Mouse (Mus musculus): ENCODE measurements around the gene Prdm5. TPM values are rescaled to one million over a fixed set of nuclear protein-coding genes. Genes with fewer than 3 reads are reported as not detected.

Prdm5 gene
- polyA plus RNA-seq (2014; fragmentation: Nextera tagmentation; extraction: Ambion mirVana), result 4.4 and 6.7 TPM in 2 replicates

- Histone ChIP-seq H3K9me3 (ENCODE audit: control insufficient read depth, low read length) (no peaks in the 10 kb centered on the region), H3K4me3 (ENCODE audit: low read depth, low read length) (peak within 1 kb of the TSS; percentile 51), H3K4me2 (ENCODE audit: low read depth, low read length) (peak within 1 kb of the TSS; percentile 74), H3K9ac (replicated peaks; ENCODE audit: low read depth, low read length) (peak within 1 kb of the TSS; percentile 70), H3K36me3 (ENCODE audit: control insufficient read depth, insufficient read depth, low read length) (no peaks in the 10 kb centered on the region), H3K4me1 (ENCODE audit: control insufficient read depth, insufficient read depth, low read length) (0 out of 2 replicates have a peak, but pooled peaks cover 3% of the 10 kb centered on the region), H3K27me3 (ENCODE audit: control insufficient read depth, insufficient read depth, low read length) (no peaks in the 10 kb centered on the region), H3K27ac (ENCODE audit: low read depth, low read length) (peak within 1 kb of the TSS; percentile 52; the same call in 1 of the 2 replicates)
- WGBS, result 4% methylated on average over 55 of the region's 56 CpGs
- ATAC-seq (ENCODE audit: low read depth), result peak; percentile 93
Measured at GRCm38 (mm10) chr6:65778861-65779688, at the start of gene Prdm5. Prdm5 (plus strand) TSS chr6:65778988.

- H3K9ac ChIP-seq (replicated peaks; ENCODE audit: low read depth, low read length), result no peak overlapping the region
- 29% methylated on average over 7 of the region's 8 CpGs for WGBS
- H3K4me1 ChIP-seq (ENCODE audit: control insufficient read depth, insufficient read depth, low read length), result no peaks in the 10 kb centered on the region
- no peaks in the 10 kb centered on the region for H3K36me3 ChIP-seq (ENCODE audit: control insufficient read depth, insufficient read depth, low read length)
- H3K9me3 ChIP-seq (ENCODE audit: control insufficient read depth, low read length), result no peaks in the 10 kb centered on the region
- no peaks in the 10 kb centered on the region for H3K27me3 ChIP-seq (ENCODE audit: control insufficient read depth, insufficient read depth, low read length)
- no peak overlapping the region for H3K4me3 ChIP-seq (ENCODE audit: low read depth, low read length)
- H3K27ac ChIP-seq (ENCODE audit: low read depth, low read length), result no peak overlapping the region
- H3K4me2 ChIP-seq (ENCODE audit: low read depth, low read length), result no peak overlapping the region
- ATAC-seq (ENCODE audit: low read depth), result no peak
Measured at GRCm38 (mm10) chr6:65739442-65739841, 39.3 kb upstream of the Prdm5 start.

GRCm38 (mm10) chr6:65743144-65743870 lies 35.5 kb upstream of the Prdm5 start:
- ATAC-seq (ENCODE audit: low read depth), result no peak
- Histone ChIP-seq H3K4me3 (ENCODE audit: low read depth, low read length) (no peak overlapping the region), H3K27ac (ENCODE audit: low read depth, low read length) (no peak overlapping the region), H3K4me1 (ENCODE audit: control insufficient read depth, insufficient read depth, low read length) (no peaks in the 10 kb centered on the region), H3K9ac (replicated peaks; ENCODE audit: low read depth, low read length) (no peak overlapping the region), H3K36me3 (ENCODE audit: control insufficient read depth, insufficient read depth, low read length) (no peaks in the 10 kb centered on the region), H3K4me2 (ENCODE audit: low read depth, low read length) (no peak overlapping the region), H3K9me3 (ENCODE audit: control insufficient read depth, low read length) (0 out of 2 replicates have a peak, but pooled peaks cover 3% of the 10 kb centered on the region), H3K27me3 (ENCODE audit: control insufficient read depth, insufficient read depth, low read length) (no peaks in the 10 kb centered on the region)
- WGBS, result 0% methylated on average over 1 of the region's 1 CpGs

GRCm38 (mm10) chr6:65743871-65744202 lies 35.0 kb upstream of the Prdm5 start:
- H3K4me1 ChIP-seq (ENCODE audit: control insufficient read depth, insufficient read depth, low read length), result no peaks in the 10 kb centered on the region

GRCm38 (mm10) chr6:65758214-65758613 lies 20.6 kb upstream of the Prdm5 start:
- H3K9ac ChIP-seq (replicated peaks; ENCODE audit: low read depth, low read length), result no peak overlapping the region
- WGBS, result 57% methylated on average over 7 of the region's 7 CpGs
- no peaks in the 10 kb centered on the region for H3K27me3 ChIP-seq (ENCODE audit: control insufficient read depth, insufficient read depth, low read length)
- H3K4me1 ChIP-seq (ENCODE audit: control insufficient read depth, insufficient read depth, low read length), result no peaks in the 10 kb centered on the region
- ATAC-seq (ENCODE audit: low read depth), result no peak
- no peaks in the 10 kb centered on the region for H3K9me3 ChIP-seq (ENCODE audit: control insufficient read depth, low read length)
- no peak overlapping the region for H3K27ac ChIP-seq (ENCODE audit: low read depth, low read length)
- no peak overlapping the region for H3K4me3 ChIP-seq (ENCODE audit: low read depth, low read length)
- H3K36me3 ChIP-seq (ENCODE audit: control insufficient read depth, insufficient read depth, low read length), result no peaks in the 10 kb centered on the region
- no peak overlapping the region for H3K4me2 ChIP-seq (ENCODE audit: low read depth, low read length)

More at GRCm38 (mm10) chr6:65743871-65744202, 35.0 kb upstream of the Prdm5 start:
- no peak overlapping the region for H3K4me3 ChIP-seq (ENCODE audit: low read depth, low read length)
- no peak overlapping the region for H3K27ac ChIP-seq (ENCODE audit: low read depth, low read length)
- no peak overlapping the region for H3K9ac ChIP-seq (replicated peaks; ENCODE audit: low read depth, low read length)
- no peaks in the 10 kb centered on the region for H3K36me3 ChIP-seq (ENCODE audit: control insufficient read depth, insufficient read depth, low read length)
- 0 out of 2 replicates have a peak, but pooled peaks cover 3% of the 10 kb centered on the region for H3K9me3 ChIP-seq (ENCODE audit: control insufficient read depth, low read length)
- H3K4me2 ChIP-seq (ENCODE audit: low read depth, low read length), result no peak overlapping the region
- H3K27me3 ChIP-seq (ENCODE audit: control insufficient read depth, insufficient read depth, low read length), result no peaks in the 10 kb centered on the region
- no peak for ATAC-seq (ENCODE audit: low read depth)

- Histone ChIP-seq H3K9ac (replicated peaks; ENCODE audit: low read depth, low read length) (no peak overlapping the region), H3K36me3 (ENCODE audit: control insufficient read depth, insufficient read depth, low read length) (no peaks in the 10 kb centered on the region), H3K4me2 (ENCODE audit: low read depth, low read length) (no peak overlapping the region), H3K27me3 (ENCODE audit: control insufficient read depth, insufficient read depth, low read length) (no peaks in the 10 kb centered on the region), H3K9me3 (ENCODE audit: control insufficient read depth, low read length) (no peaks in the 10 kb centered on the region), H3K27ac (ENCODE audit: low read depth, low read length) (no peak overlapping the region), H3K4me3 (ENCODE audit: low read depth, low read length) (no peak overlapping the region), H3K4me1 (ENCODE audit: control insufficient read depth, insufficient read depth, low read length) (no peaks in the 10 kb centered on the region)
- ATAC-seq (ENCODE audit: low read depth), result no peak
- 92% methylated on average over 5 of the region's 5 CpGs for WGBS
Measured at GRCm38 (mm10) chr6:65759174-65759573, 19.6 kb upstream of the Prdm5 start.

GRCm38 (mm10) chr6:65760073-65760472 lies 18.7 kb upstream of the Prdm5 start:
- WGBS, result 92% methylated on average over 3 of the region's 3 CpGs
- H3K9me3 ChIP-seq (ENCODE audit: control insufficient read depth, low read length), result no peaks in the 10 kb centered on the region
- ATAC-seq (ENCODE audit: low read depth), result no peak

GRCm38 (mm10) chr6:65764459-65764858 lies 14.3 kb upstream of the Prdm5 start:
- Histone ChIP-seq H3K4me3 (ENCODE audit: low read depth, low read length) (no peak overlapping the region), H3K4me1 (ENCODE audit: control insufficient read depth, insufficient read depth, low read length) (no peaks in the 10 kb centered on the region), H3K4me2 (ENCODE audit: low read depth, low read length) (no peak overlapping the region), H3K9ac (replicated peaks; ENCODE audit: low read depth, low read length) (no peak overlapping the region), H3K9me3 (ENCODE audit: control insufficient read depth, low read length) (no peaks in the 10 kb centered on the region), H3K27me3 (ENCODE audit: control insufficient read depth, insufficient read depth, low read length) (no peaks in the 10 kb centered on the region), H3K27ac (ENCODE audit: low read depth, low read length) (no peak overlapping the region), H3K36me3 (ENCODE audit: control insufficient read depth, insufficient read depth, low read length) (no peaks in the 10 kb centered on the region)
- ATAC-seq (ENCODE audit: low read depth), result no peak
- 30% methylated on average over 2 of the region's 2 CpGs for WGBS

More at GRCm38 (mm10) chr6:65760073-65760472, 18.7 kb upstream of the Prdm5 start:
- H3K9ac ChIP-seq (replicated peaks; ENCODE audit: low read depth, low read length), result no peak overlapping the region
- no peak overlapping the region for H3K4me3 ChIP-seq (ENCODE audit: low read depth, low read length)
- no peaks in the 10 kb centered on the region for H3K27me3 ChIP-seq (ENCODE audit: control insufficient read depth, insufficient read depth, low read length)
- no peaks in the 10 kb centered on the region for H3K4me1 ChIP-seq (ENCODE audit: control insufficient read depth, insufficient read depth, low read length)
- H3K4me2 ChIP-seq (ENCODE audit: low read depth, low read length), result no peak overlapping the region
- no peaks in the 10 kb centered on the region for H3K36me3 ChIP-seq (ENCODE audit: control insufficient read depth, insufficient read depth, low read length)
- no peak overlapping the region for H3K27ac ChIP-seq (ENCODE audit: low read depth, low read length)

- 2% methylated on average over 8 of the region's 8 CpGs for WGBS
- peak; percentile 90 for ATAC-seq (ENCODE audit: low read depth)
Measured at GRCm38 (mm10) chr6:65765057-65765456, 13.7 kb upstream of the Prdm5 start.

More at GRCm38 (mm10) chr6:65765057-65765456, 13.7 kb upstream of the Prdm5 start:
- Histone ChIP-seq H3K27me3 (ENCODE audit: control insufficient read depth, insufficient read depth, low read length) (no peaks in the 10 kb centered on the region), H3K9ac (replicated peaks; ENCODE audit: low read depth, low read length) (no peak overlapping the region), H3K4me2 (ENCODE audit: low read depth, low read length) (no peak overlapping the region), H3K27ac (ENCODE audit: low read depth, low read length) (no peak overlapping the region), H3K4me1 (ENCODE audit: control insufficient read depth, insufficient read depth, low read length) (no peaks in the 10 kb centered on the region), H3K9me3 (ENCODE audit: control insufficient read depth, low read length) (no peaks in the 10 kb centered on the region), H3K36me3 (ENCODE audit: control insufficient read depth, insufficient read depth, low read length) (no peaks in the 10 kb centered on the region), H3K4me3 (ENCODE audit: low read depth, low read length) (no peak overlapping the region)

All from neural tube, embryonic 14.5 days (tissue).